Mouse (Mus musculus) neutrophil, adult 65 days (primary cell): ENCODE data around the gene Myl9. TPM values are rescaled to one million over a fixed set of nuclear protein-coding genes. Genes with fewer than 3 reads are reported as not detected.

Source experiments
- total RNA-seq: library from RNA; stranded (reverse); gene quantifications from 2 replicates; pipeline ENCODE4 v1.2.4, GENCODE M21; 2023

Myl9 gene
- 0.98 TPM in 1 of 2 replicates, not detected in the other for total RNA-seq

GRCm38 (mm10) chr2:156774738-156775454, at the start of gene Myl9:
Gene Myl9 (plus strand): TSS chr2:156775420.

Other genes with a start within 250 kb of the Myl9 start
- gene Aar2, start 227.8 kb upstream of the Myl9 start, total RNA-seq, result 15.5 and 28.5 TPM in 2 replicates
- gene Dlgap4, start 161.7 kb upstream of the Myl9 start, total RNA-seq, result 81.2 and 94.7 TPM in 2 replicates
- 39.8 and 56.8 TPM in 2 replicates for gene Tgif2, start 64.6 kb downstream of the Myl9 start, total RNA-seq
- gene 4930518I15Rik, start 82.5 kb downstream of the Myl9 start, total RNA-seq, result 5.5 and 6.5 TPM in 2 replicates
- 363 and 381 TPM in 2 replicates for gene Rab5if, start 87.7 kb downstream of the Myl9 start, total RNA-seq
- gene Sla2, start 111.8 kb downstream of the Myl9 start, total RNA-seq, result 0.16 and 0.34 TPM in 2 replicates
- 10.2 and 12.2 TPM in 2 replicates for gene Ndrg3, start 216.6 kb downstream of the Myl9 start, total RNA-seq
- 22.6 and 28.7 TPM in 2 replicates for gene Dsn1, start 231.7 kb downstream of the Myl9 start, total RNA-seq